Mouse (Mus musculus) lung, postnatal 0 days (tissue): ENCODE data around the gene Birc7.

Experiments
- CTCF ChIP-seq: IDR thresholded peaks from 2 replicates; pipeline ENCODE4 v1.5.1; 2016; ENCODE audit warnings: antibody characterized with exemption, mild to moderate bottlenecking
- EP300 ChIP-seq: IDR thresholded peaks from 2 replicates; pipeline ENCODE4 v1.6.1; 2016; ENCODE audit warnings: antibody characterized with exemption, mild to moderate bottlenecking, control low read depth

DNA sequence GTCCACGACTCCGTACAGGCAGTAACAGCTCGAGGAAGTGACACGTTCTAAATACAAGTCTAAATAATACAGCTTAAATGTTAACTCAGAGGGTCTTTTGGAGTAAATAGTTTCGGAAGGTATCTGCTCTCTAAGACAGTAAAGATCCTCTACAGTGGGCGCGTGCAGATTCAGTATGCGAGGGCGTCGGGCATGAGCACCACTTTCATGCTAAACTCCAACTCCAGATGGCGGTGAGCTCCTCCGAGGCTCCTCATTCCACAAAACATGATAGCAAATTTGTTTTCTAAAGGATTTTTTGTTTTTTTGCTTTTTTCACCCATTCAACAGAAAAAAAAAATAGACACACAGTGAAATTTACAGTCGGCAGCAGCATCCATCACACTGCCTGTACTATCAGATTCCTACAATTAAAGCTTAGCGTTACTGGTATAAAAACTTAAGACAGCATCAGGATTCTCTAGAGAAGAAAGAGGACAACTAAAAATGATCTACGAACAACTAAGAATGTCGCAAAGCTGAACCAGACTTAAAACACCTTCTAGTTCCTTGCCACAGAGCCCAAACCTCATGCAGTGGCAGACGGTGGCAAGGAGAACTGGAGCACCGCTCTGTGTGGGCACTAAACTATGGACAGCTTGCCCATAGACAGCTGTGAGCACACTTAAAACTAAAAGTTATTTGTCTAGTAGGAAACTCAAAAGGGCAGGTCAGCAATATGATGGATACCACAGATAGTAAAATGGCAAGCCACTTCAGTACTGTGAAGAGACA lies 24.2 kb upstream of the Birc7 start:
- TF ChIP-seq EP300 = no peak
- no peak for TF ChIP-seq CTCF
